Mouse (Mus musculus): ENCODE data around the gene Cnot1. TPM values are rescaled to one million over a fixed set of nuclear protein-coding genes. Genes with fewer than 3 reads are reported as not detected.

The Cnot1 gene
- 33.8 and 37.8 TPM in 2 replicates for polyA plus RNA-seq (2015; fragmentation: Nextera tagmentation; extraction: Ambion mirVana)

DNA sequence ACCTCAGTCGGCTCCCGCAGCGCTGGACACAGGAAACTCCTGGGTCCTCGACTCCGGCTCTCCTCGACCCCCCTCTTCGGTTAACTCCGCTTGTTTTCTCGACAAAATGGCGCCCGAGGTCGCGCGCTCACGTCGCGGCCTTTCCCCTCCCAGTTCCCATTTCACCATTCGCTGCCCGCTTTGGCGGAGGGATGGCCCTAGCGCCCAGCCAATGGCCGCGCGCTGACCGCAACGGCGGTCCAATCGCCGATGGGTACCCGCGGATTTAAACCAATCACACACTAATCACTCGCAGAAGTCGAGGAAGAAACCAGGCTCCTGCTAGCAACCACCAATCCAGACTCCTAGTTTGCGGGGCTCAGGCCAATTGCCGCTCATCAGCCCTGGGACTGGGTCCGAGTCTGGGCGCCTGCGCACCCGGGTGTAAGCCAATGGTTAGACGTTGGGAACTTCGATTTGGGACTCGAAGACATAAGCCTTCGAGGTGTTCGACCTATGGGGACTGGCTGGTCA lies at the start of gene Cnot1:
Cnot1 (minus strand) TSS at position 134 of the 513 bp plus-strand sequence.
- peak within 1 kb of the TSS; percentile 92 for H3K4me2 ChIP-seq
- H3K27me3 ChIP-seq (replicated peaks), result no peaks in the 10 kb centered on the region
- H3K4me3 ChIP-seq (replicated peaks), result peak within 1 kb of the TSS; percentile 99
- ATAC-seq (ENCODE audit: low FRiP score), result peak; percentile 96
- peak within 1 kb of the TSS; percentile 94 for H3K9ac ChIP-seq (replicated peaks)
- H3K36me3 ChIP-seq, result no peaks in the 10 kb centered on the region
- H3K9me3 ChIP-seq (replicated peaks), result no peaks in the 10 kb centered on the region
- under 1% methylated on average over 44 of the region's 44 CpGs for WGBS
- H3K27ac ChIP-seq (replicated peaks), result peak within 1 kb of the TSS; percentile 96
- peaks cover 27% of the 10 kb centered on the region for H3K4me1 ChIP-seq

DNA sequence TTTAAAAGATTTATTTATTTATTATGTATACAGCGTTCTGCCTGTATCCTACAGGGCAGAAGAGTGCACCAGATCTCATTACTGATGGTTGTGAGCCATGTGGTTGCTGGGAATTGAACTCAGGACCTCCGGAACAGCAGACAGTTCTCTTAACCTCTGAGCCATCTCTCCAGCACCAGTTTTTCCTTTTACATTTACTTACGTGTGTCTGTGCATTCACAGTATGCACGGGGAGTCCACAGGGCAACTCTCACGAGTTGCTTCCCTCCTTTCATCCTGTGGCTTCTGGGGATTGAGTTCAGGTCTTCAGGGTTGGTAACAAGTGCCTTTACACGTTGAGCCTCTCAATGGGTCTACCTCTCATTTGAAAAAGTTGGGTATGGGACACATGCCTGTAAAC lies 46.9 kb upstream of the Cnot1 start:
- Histone ChIP-seq H3K36me3 (no peaks in the 10 kb centered on the region), H3K9ac (replicated peaks) (no peak overlapping the region), H3K27ac (replicated peaks) (no peak overlapping the region), H3K4me1 (peaks cover 17% of the 10 kb centered on the region), H3K4me3 (replicated peaks) (no peak overlapping the region), H3K4me2 (no peak overlapping the region), H3K9me3 (replicated peaks) (no peaks in the 10 kb centered on the region), H3K27me3 (replicated peaks) (no peaks in the 10 kb centered on the region)
- 94% methylated on average over 6 of the region's 6 CpGs for WGBS
- no peak for ATAC-seq (ENCODE audit: low FRiP score)

DNA sequence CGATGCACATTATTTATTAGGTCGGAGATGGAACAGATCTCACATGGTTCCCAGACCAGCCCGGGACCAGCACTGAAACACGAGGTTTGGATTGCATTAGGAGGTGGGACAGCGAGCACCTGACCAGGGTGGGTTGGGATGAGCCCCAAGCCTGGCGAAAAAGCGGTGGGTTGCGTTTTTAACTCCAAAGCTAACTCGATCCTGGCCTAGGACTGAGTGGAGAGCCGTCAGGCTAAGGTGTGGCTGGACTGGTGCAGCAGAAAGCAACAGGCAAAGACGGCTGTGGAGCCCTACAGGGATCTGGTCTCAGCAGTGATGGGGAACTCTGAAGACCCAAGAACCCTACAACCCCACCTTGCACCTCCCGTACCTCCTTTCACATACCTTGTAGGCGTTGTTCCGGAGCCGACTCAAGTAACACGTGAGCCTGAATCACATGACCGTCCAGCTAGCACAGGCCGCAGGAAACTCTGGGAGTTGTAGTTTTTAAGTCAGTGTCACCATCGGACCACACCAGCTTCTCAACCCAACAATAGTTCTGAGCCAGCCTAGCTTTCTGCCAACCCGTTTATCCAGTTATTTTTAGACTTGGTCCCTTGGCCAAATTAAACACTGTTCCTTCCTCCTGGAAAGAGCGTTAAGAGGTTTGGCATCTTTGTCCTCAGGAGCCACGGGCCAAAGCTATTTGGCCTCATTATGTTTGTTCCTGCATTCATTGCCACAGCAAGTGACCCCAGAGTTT lies 46.0 kb upstream of the Cnot1 start, which contains the start of gene Slc38a7:
Slc38a7 (minus strand) TSS at position 438 of the 742 bp plus-strand sequence.
- WGBS, result 15% methylated on average over 22 of the region's 22 CpGs
- ATAC-seq (ENCODE audit: low FRiP score), result peak; percentile 97
- Histone ChIP-seq H3K4me2 (peak within 1 kb of the TSS; percentile 82), H3K27ac (replicated peaks) (no peak within 1 kb of the TSS), H3K36me3 (peaks cover 3% of the 10 kb centered on the region; the same call in 1 of the 2 replicates), H3K4me3 (replicated peaks) (peak within 1 kb of the TSS; percentile 77), H3K9me3 (replicated peaks) (no peaks in the 10 kb centered on the region), H3K4me1 (peaks cover 17% of the 10 kb centered on the region), H3K27me3 (replicated peaks) (no peaks in the 10 kb centered on the region), H3K9ac (replicated peaks) (peak within 1 kb of the TSS; percentile 72)

GRCm38 (mm10) chr8:95852290-95852689 lies 45.0 kb upstream of the Cnot1 start:
- peaks cover 9% of the 10 kb centered on the region; the same call in 1 of the 2 replicates for H3K36me3 ChIP-seq
- H3K27ac ChIP-seq (replicated peaks), result no peak overlapping the region
- H3K9me3 ChIP-seq (replicated peaks), result no peaks in the 10 kb centered on the region
- ATAC-seq (ENCODE audit: low FRiP score), result no peak
- H3K27me3 ChIP-seq (replicated peaks), result no peaks in the 10 kb centered on the region
- peak overlapping the region; percentile 82 for H3K4me2 ChIP-seq
- H3K4me3 ChIP-seq (replicated peaks), result peak overlapping the region; percentile 77
- peaks cover 17% of the 10 kb centered on the region for H3K4me1 ChIP-seq
- H3K9ac ChIP-seq (replicated peaks), result peak overlapping the region; percentile 72
- WGBS, result 83% methylated on average over 4 of the region's 4 CpGs

DNA sequence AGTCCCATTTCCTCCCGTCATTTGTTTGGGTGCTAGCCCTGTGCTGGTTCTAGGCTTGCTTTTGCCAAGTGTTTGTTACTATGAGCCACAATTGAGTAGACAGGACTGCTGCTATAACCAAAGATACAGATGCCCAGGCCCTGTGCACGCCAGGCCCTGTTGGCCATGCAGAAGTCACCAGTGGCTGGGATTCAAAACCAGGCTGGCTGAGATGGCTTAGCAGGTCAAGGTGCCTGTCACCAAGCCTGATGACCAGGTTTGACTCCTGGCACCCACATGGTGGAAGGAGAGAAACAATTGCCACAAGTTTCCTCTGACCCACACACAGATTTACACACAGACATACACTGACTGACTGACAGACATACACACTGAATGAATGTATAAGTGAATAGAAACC lies 43.1 kb upstream of the Cnot1 start:
- peaks cover 17% of the 10 kb centered on the region for H3K4me1 ChIP-seq
- H3K4me2 ChIP-seq, result no peak overlapping the region
- no peaks in the 10 kb centered on the region for H3K9me3 ChIP-seq (replicated peaks)
- H3K9ac ChIP-seq (replicated peaks), result no peak overlapping the region
- 95% methylated on average over 2 of the region's 2 CpGs for WGBS
- ATAC-seq (ENCODE audit: low FRiP score), result no peak
- no peaks in the 10 kb centered on the region for H3K27me3 ChIP-seq (replicated peaks)
- peaks cover 20% of the 10 kb centered on the region; the same call in 1 of the 2 replicates for H3K36me3 ChIP-seq
- H3K27ac ChIP-seq (replicated peaks), result no peak overlapping the region
- no peak overlapping the region for H3K4me3 ChIP-seq (replicated peaks)

GRCm38 (mm10) chr8:95848734-95849464 lies 41.6 kb upstream of the Cnot1 start:
- Histone ChIP-seq H3K4me3 (replicated peaks) (no peak overlapping the region), H3K9me3 (replicated peaks) (no peaks in the 10 kb centered on the region), H3K9ac (replicated peaks) (no peak overlapping the region), H3K36me3 (peaks cover 33% of the 10 kb centered on the region), H3K4me1 (peaks cover 17% of the 10 kb centered on the region), H3K4me2 (no peak overlapping the region), H3K27me3 (replicated peaks) (no peaks in the 10 kb centered on the region), H3K27ac (replicated peaks) (no peak overlapping the region)
- ATAC-seq (ENCODE audit: low FRiP score), result no peak
- WGBS, result 90% methylated on average over 19 of the region's 19 CpGs

DNA sequence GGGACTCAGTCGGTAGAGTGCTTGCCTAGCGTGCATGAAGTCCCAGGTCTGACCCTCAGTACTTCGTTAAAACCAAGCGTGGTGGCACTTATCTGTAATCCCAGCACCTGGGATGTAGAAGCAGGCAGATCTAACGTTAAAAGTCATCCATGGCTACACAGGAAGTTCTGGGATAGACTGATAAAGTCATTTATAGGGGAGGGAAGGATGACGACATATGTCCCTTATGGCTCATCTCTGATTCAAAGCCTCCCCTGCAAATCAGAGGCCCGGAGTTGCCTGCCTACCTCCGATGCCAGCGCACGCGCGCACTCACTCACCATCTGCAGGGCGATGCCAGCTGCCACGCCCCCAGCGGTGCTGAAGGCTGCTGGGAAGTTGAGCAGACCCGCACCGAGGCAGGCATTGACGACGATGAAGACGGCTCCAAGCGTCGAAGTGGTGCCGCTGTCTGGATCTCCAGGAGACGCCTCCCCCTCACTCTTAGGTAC lies 40.8 kb upstream of the Cnot1 start:
- no peaks in the 10 kb centered on the region for H3K27me3 ChIP-seq (replicated peaks)
- no peaks in the 10 kb centered on the region for H3K9me3 ChIP-seq (replicated peaks)
- H3K4me3 ChIP-seq (replicated peaks), result no peak overlapping the region
- ATAC-seq (ENCODE audit: low FRiP score), result no peak
- H3K36me3 ChIP-seq, result peaks cover 41% of the 10 kb centered on the region
- WGBS, result 87% methylated on average over 24 of the region's 24 CpGs
- H3K27ac ChIP-seq (replicated peaks), result no peak overlapping the region
- H3K9ac ChIP-seq (replicated peaks), result no peak overlapping the region
- H3K4me2 ChIP-seq, result no peak overlapping the region
- H3K4me1 ChIP-seq, result peaks cover 17% of the 10 kb centered on the region

- peaks cover 68% of the 10 kb centered on the region for H3K36me3 ChIP-seq
- H3K27ac ChIP-seq (replicated peaks), result no peak overlapping the region
- H3K9me3 ChIP-seq (replicated peaks), result no peaks in the 10 kb centered on the region
- H3K4me3 ChIP-seq (replicated peaks), result no peak overlapping the region
- no peak overlapping the region for H3K9ac ChIP-seq (replicated peaks)
- H3K27me3 ChIP-seq (replicated peaks), result no peaks in the 10 kb centered on the region
- ATAC-seq (ENCODE audit: low FRiP score), result no peak
- H3K4me1 ChIP-seq, result no peaks in the 10 kb centered on the region
- H3K4me2 ChIP-seq, result no peak overlapping the region
- WGBS, result 92% methylated on average over 7 of the region's 7 CpGs
Measured at GRCm38 (mm10) chr8:95845026-95845425, 37.8 kb upstream of the Cnot1 start.

GRCm38 (mm10) chr8:95843968-95844367 lies 36.7 kb upstream of the Cnot1 start:
- Histone ChIP-seq H3K27me3 (replicated peaks) (no peaks in the 10 kb centered on the region), H3K4me3 (replicated peaks) (no peak overlapping the region), H3K4me1 (no peaks in the 10 kb centered on the region), H3K27ac (replicated peaks) (no peak overlapping the region), H3K4me2 (no peak overlapping the region), H3K36me3 (peaks cover 71% of the 10 kb centered on the region), H3K9ac (replicated peaks) (no peak overlapping the region), H3K9me3 (replicated peaks) (no peaks in the 10 kb centered on the region)
- 93% methylated on average over 6 of the region's 6 CpGs for WGBS
- ATAC-seq (ENCODE audit: low FRiP score), result no peak

GRCm38 (mm10) chr8:95841436-95841835 lies 34.2 kb upstream of the Cnot1 start:
- no peak overlapping the region for H3K4me3 ChIP-seq (replicated peaks)
- peaks cover 75% of the 10 kb centered on the region for H3K36me3 ChIP-seq
- H3K27ac ChIP-seq (replicated peaks), result no peak overlapping the region
- H3K4me2 ChIP-seq, result no peak overlapping the region
- no peak overlapping the region for H3K9ac ChIP-seq (replicated peaks)
- 95% methylated on average over 15 of the region's 15 CpGs for WGBS
- ATAC-seq (ENCODE audit: low FRiP score), result no peak
- H3K4me1 ChIP-seq, result no peaks in the 10 kb centered on the region
- no peaks in the 10 kb centered on the region for H3K9me3 ChIP-seq (replicated peaks)
- H3K27me3 ChIP-seq (replicated peaks), result no peaks in the 10 kb centered on the region

- Histone ChIP-seq H3K4me1 (no peaks in the 10 kb centered on the region), H3K36me3 (peaks cover 65% of the 10 kb centered on the region), H3K9ac (replicated peaks) (no peak overlapping the region), H3K9me3 (replicated peaks) (no peaks in the 10 kb centered on the region), H3K4me3 (replicated peaks) (no peak overlapping the region), H3K27me3 (replicated peaks) (no peaks in the 10 kb centered on the region), H3K4me2 (no peak overlapping the region), H3K27ac (replicated peaks) (no peak overlapping the region)
- 96% methylated on average over 4 of the region's 4 CpGs for WGBS
- no peak for ATAC-seq (ENCODE audit: low FRiP score)
Measured at GRCm38 (mm10) chr8:95839289-95839688, 32.0 kb upstream of the Cnot1 start.

All from neural tube, embryonic 15.5 days (tissue).